Mouse (Mus musculus) midbrain, embryonic 14.5 days (tissue): Measurements from ENCODE around the gene Anks1b. TPM values are rescaled to one million over a fixed set of nuclear protein-coding genes. Genes with fewer than 3 reads are reported as not detected.

ENCODE experiments used
- ATAC-seq: fragments of 200-750 bp; cut with Nextera tagmentation; 2 replicates; pipeline ENCODE4 v1.8.0; 2017; ENCODE audit warnings: moderate number of reproducible peaks, moderate library complexity; ENCODE audit not compliant: low FRiP score, low TSS enrichment
- DNase-seq: peaks from one replicate; pipeline ENCODE4 v3.0.0-alpha.2; 2015
- H3K27ac ChIP-seq: fragments of 300-500 bp; sonication (generic); replicated peaks from 2 replicates; pipeline ENCODE4 v1.5.1; 2014; ENCODE audit warnings: mild to moderate bottlenecking, low read depth, low read length, moderate library complexity
- H3K27me3 ChIP-seq: fragments of 300-500 bp; sonication (generic); 2 replicates; pipeline ENCODE4 v1.6.1; 2014; ENCODE audit warnings: low read length, control low read depth, mixed read lengths; ENCODE audit not compliant: control insufficient read depth, insufficient read depth
- H3K36me3 ChIP-seq: fragments of 300-500 bp; sonication (generic); 2 replicates; pipeline ENCODE4 v1.6.1; 2014; ENCODE audit warnings: low read length, control low read depth; ENCODE audit not compliant: control insufficient read depth, insufficient read depth
- H3K4me1 ChIP-seq: fragments of 300-500 bp; sonication (generic); 2 replicates; pipeline ENCODE4 v1.6.1; 2014; ENCODE audit warnings: mild to moderate bottlenecking, antibody characterized with exemption, low read length, control low read depth; ENCODE audit not compliant: control insufficient read depth, insufficient read depth
- H3K4me2 ChIP-seq: fragments of 300-500 bp; sonication (generic); 2 replicates; pipeline ENCODE4 v1.6.1; 2014; ENCODE audit warnings: mild to moderate bottlenecking, low read length, moderate library complexity
- H3K4me3 ChIP-seq: fragments of 300-500 bp; sonication (generic); replicated peaks from 2 replicates; pipeline ENCODE4 v1.5.1; 2014; ENCODE audit warnings: low read depth, low read length
- H3K9ac ChIP-seq: fragments of 300-500 bp; sonication (generic); replicated peaks from 2 replicates; pipeline ENCODE4 v1.6.1; 2014; ENCODE audit warnings: mild to moderate bottlenecking, low read length, moderate library complexity
- H3K9me3 ChIP-seq: fragments of 300-500 bp; sonication (generic); 2 replicates; pipeline ENCODE4 v1.6.1; 2016; ENCODE audit warnings: low read length, control low read depth, mixed read lengths; ENCODE audit not compliant: control insufficient read depth
- WGBS: fragments of 180-500 bp; shearing (Covaris S2); extraction: QIAGEN DNeasy Blood & Tissue Kit; methylation state at CpG from one replicate; pipeline ENCODE4 v1.1.7; 2014; 5-methylcytosine and 5-hydroxymethylcytosine counted together
- polyA plus RNA-seq: library from polyadenylated mRNA; unstranded; fragments of >200 nt; fragmentation: Nextera tagmentation; extraction: Ambion mirVana; gene quantifications from 2 replicates; pipeline ENCODE4 v1.2.1, GENCODE M21; 2014

The Anks1b gene
- polyA plus RNA-seq, 1 experiment from 2014 or later = 73.1 TPM

DNA sequence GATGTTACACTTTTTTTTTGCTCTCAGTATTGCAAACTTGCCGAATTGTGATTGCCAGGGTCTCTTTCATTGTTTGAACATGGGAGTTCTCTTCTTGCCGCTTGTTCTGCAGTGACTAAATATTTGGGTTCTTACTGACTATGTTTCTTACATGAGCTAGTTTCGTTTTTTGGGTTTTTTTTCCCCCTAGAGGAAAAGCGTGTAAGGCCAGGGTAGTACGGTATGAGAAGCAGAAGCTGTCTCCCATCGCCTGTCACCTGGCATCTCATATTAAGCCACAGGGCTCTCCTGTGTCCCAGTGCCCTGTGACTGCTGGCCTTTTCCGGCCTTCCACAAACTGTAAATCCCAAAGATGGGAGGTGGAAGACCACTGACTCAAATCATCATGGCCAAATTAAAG, 979.1 kb downstream of the Anks1b start:
- Histone ChIP-seq H3K27ac (no peak overlapping the region), H3K4me1 (no peaks in the 10 kb centered on the region), H3K36me3 (no peaks in the 10 kb centered on the region), H3K4me2 (no peak overlapping the region), H3K27me3 (no peaks in the 10 kb centered on the region), H3K4me3 (no peak overlapping the region), H3K9me3 (no peaks in the 10 kb centered on the region), H3K9ac (no peak overlapping the region)
- DNase-seq = no peak
- 89% methylated on average over 7 of the region's 7 CpGs for WGBS
- ATAC-seq = no peak

DNA sequence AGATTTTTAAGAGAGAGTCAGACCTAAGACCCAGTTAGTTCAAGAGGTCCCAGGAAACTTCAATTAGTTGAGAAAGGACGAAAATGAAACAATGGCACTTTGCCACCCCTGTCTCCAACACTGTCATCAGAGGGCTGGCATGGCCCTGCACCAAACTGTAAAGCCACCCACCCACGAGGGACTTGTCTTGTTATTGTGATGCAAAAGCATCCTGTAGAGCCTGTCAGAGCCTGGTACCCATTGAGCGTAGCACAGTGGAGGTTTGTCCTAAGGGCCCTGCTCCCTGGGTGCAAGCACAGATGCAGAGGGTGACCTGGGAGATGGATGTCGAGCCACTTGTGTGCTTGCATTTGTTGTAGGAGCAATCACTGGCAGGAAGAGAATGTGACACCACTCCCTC, 983.4 kb downstream of the Anks1b start:
- ATAC-seq (no peak), DNase-seq (no peak)
- no peaks in the 10 kb centered on the region for H3K9me3 ChIP-seq
- H3K4me3 ChIP-seq = no peak overlapping the region
- H3K27me3 ChIP-seq = no peaks in the 10 kb centered on the region
- H3K9ac ChIP-seq = no peak overlapping the region
- H3K27ac ChIP-seq = no peak overlapping the region
- no peak overlapping the region for H3K4me2 ChIP-seq
- no peaks in the 10 kb centered on the region for H3K36me3 ChIP-seq
- no peaks in the 10 kb centered on the region for H3K4me1 ChIP-seq
- WGBS = 34% methylated on average over 4 of the region's 4 CpGs

DNA sequence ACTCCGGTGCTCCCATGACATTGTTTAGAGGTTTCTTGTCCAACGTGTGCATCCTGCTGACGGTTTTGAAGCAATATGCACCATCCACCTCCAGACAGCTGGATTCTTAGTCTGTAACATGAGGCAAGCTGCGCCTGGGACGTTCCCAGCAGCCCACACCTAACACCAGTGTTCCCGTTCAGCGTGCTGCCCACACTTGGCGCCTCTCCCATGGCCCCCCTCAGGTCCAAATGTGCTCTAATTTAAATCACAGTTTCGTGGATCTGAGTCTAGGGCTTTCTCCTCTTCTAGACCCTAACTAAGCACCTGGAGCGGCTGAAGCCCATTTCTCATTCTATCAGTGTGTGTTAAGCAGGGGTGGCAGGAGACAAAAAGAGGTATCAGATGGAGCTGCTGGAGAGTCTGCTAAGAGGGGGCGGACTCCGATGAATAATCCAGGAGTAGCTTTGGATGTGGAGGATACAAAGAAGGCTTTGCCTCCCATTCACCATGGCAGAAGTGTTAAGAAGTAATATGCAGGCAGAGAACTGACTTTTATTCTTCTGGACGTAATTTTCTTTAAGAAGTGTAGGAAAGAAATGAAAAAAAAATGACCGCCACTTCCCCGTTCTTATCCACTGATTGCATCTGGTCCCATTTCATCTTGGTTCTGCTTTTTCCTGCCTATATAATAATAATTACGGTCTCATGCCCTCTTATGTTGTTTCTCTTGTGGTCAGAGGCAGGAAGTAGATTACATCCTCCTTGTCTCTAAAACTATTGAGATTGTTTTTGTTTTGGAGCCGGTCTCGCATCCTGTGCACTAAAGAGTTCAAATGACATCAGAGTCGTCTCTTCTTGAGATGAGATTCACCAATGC, 986.6 kb downstream of the Anks1b start:
- no peaks in the 10 kb centered on the region for H3K36me3 ChIP-seq
- H3K4me3 ChIP-seq = no peak overlapping the region
- ATAC-seq = no peak
- H3K9me3 ChIP-seq = no peaks in the 10 kb centered on the region
- peaks cover 9% of the 10 kb centered on the region; the same call in 1 of the 2 replicates for H3K4me1 ChIP-seq
- WGBS = 87% methylated on average over 19 of the region's 19 CpGs
- no peak overlapping the region for H3K27ac ChIP-seq
- H3K4me2 ChIP-seq = no peak overlapping the region
- H3K27me3 ChIP-seq = no peaks in the 10 kb centered on the region
- H3K9ac ChIP-seq = no peak overlapping the region
- no peak for DNase-seq

DNA sequence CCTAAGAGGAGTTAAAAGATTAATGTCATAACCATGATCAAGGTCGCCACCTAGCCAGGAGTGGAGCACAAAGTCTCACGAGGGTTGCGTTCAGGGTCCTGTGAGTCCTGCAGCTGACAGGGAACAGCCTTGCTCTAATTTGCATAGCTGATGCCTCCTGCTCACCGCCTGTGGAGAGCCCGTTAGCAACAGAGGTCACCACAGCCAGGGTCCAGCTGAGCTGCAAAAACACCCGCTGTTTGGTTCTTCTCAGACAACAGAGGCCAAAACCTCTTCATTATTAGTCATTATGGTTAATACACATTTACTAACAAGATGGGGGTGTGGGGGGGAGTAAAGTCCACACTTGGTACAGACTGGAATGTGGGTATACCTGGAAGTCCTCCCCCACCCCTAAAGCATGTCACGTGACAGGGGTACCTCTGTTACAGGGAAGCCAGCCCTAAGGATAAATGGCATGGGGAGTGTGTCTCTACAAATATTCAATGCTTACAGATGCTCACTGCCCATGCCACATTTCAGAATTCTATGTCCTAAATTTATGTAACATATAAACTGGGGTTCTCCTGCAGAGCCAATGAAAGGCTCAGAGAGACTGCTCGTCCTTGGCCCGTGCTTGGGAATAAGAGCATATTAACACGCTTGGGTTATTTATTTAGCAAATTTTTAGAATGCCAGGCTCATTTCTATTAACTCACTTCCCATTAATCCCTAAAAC, 990.7 kb downstream of the Anks1b start:
- 15% methylated on average over 10 of the region's 10 CpGs for WGBS
- peak; percentile 31 for ATAC-seq

DNA sequence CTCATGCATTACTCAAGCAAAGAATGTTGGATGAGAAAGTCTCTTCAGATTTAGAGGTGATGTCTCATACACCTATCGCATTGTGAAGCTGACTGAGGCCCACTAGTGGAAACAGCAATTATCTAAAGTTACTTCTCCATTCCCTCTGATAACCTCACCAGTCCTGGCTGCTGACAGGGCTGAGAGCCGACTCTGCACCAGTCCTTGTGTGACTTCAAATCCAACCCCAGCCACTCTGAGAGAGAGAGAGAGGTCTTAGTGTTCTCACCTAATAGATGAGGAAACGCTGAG, 991.2 kb downstream of the Anks1b start:
- ATAC-seq = no peak
- Histone ChIP-seq H3K4me2 (no peak overlapping the region), H3K36me3 (no peaks in the 10 kb centered on the region), H3K9ac (no peak overlapping the region), H3K9me3 (no peaks in the 10 kb centered on the region), H3K4me3 (no peak overlapping the region), H3K27me3 (no peaks in the 10 kb centered on the region), H3K4me1 (peaks cover 14% of the 10 kb centered on the region; the same call in 1 of the 2 replicates), H3K27ac (no peak overlapping the region)
- DNase-seq = no peak
- WGBS = 37% methylated on average over 3 of the region's 3 CpGs

More for the DNA sequence above, 990.7 kb downstream of the Anks1b start:
- Histone ChIP-seq H3K9ac (no peak overlapping the region), H3K36me3 (no peaks in the 10 kb centered on the region), H3K4me1 (peaks cover 14% of the 10 kb centered on the region; the same call in 1 of the 2 replicates), H3K9me3 (no peaks in the 10 kb centered on the region), H3K27me3 (no peaks in the 10 kb centered on the region), H3K27ac (no peak overlapping the region), H3K4me3 (no peak overlapping the region), H3K4me2 (no peak overlapping the region)
- DNase-seq = peak; percentile 38

DNA sequence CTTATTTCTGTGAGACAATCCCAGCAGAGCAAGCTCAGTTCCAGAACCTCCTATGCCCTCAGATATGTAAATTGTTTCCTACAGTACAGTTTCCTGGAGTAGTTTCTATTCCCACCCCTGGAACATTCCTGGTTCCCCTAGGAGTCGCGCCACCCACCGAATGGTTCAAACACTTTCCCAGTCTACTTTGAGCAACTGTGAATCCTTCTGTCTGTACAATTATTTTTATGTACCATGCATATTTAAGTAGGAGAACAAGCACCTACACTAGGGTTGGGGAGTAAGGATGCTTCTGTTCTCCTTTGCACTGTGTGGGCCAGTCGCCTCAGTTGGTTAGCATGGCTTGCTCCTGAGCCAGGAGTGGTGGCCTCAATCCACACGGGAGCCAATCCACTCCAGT, 999.9 kb downstream of the Anks1b start:
- Histone ChIP-seq H3K4me2 (no peak overlapping the region), H3K4me3 (no peak overlapping the region), H3K9me3 (peaks cover 2% of the 10 kb centered on the region; the same call in 1 of the 2 replicates), H3K27ac (no peak overlapping the region), H3K4me1 (no peaks in the 10 kb centered on the region), H3K36me3 (no peaks in the 10 kb centered on the region), H3K27me3 (no peaks in the 10 kb centered on the region), H3K9ac (no peak overlapping the region)
- DNase-seq (no peak), ATAC-seq (no peak)
- WGBS = 98% methylated on average over 5 of the region's 5 CpGs

DNA sequence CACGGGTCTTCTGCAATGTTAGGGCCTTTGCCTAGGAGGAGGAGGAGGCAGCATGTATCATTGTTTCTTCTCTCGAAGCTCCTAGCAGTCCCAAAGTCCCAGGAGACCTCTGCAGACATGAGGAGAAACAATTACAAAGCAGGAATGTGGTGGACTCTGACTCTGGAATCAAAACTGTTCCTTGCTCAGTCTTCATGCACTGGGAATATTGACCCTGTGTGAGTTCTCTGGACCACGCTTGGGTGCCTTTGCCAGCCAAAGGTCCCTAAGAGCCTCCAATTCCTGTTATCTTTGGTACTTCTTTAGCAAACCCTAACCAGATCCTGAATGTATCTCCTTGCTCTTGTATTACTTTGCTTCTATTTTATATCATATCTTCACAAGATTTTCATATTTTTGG, 1000.9 kb downstream of the Anks1b start:
- Histone ChIP-seq H3K9me3 (peaks cover 2% of the 10 kb centered on the region; the same call in 1 of the 2 replicates), H3K4me3 (no peak overlapping the region), H3K4me2 (no peak overlapping the region), H3K27me3 (no peaks in the 10 kb centered on the region), H3K9ac (no peak overlapping the region), H3K27ac (no peak overlapping the region), H3K4me1 (no peaks in the 10 kb centered on the region), H3K36me3 (no peaks in the 10 kb centered on the region)
- 84% methylated on average over 3 of the region's 3 CpGs for WGBS
- no peak for DNase-seq
- no peak for ATAC-seq

DNA sequence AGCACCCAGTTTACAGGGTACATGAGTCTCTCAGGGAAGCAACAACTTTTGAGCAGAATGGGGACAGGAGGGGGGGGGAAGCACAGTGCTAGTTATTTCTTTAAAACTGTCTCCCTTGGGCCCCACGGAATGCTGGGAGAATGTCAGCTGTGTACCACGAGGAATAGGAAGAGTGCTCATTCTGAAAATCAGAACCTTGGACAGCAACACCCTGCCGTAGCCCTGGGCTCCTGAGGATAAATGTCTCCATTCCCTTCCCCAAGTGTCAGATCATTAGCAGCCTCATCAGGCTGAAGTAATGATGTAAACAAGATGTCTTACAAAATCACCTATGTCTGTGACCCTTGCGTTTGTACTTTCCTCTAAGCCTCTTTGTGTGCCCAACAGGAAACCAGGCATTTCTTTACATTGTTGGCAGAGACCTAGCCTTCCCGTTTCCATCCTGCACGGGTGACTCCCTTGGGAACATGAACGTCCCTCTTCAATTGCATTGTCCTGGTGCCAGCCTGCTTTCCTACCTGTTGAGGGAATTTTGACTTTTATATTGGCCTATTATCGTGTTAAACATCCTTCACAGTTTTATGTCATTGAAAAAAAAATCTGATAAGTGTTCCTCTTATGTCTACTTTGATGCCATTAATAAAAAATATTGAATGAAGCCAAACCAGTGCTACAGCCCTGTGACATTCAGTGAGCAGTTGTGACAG, 1007.7 kb downstream of the Anks1b start:
- Histone ChIP-seq H3K36me3 (no peaks in the 10 kb centered on the region), H3K9me3 (no peaks in the 10 kb centered on the region), H3K4me1 (no peaks in the 10 kb centered on the region), H3K9ac (no peak overlapping the region), H3K27me3 (no peaks in the 10 kb centered on the region), H3K27ac (no peak overlapping the region), H3K4me2 (no peak overlapping the region), H3K4me3 (no peak overlapping the region)
- 40% methylated on average over 8 of the region's 8 CpGs for WGBS
- no peak for ATAC-seq
- DNase-seq = peak; percentile 30
